In the genomic region with DNA sequence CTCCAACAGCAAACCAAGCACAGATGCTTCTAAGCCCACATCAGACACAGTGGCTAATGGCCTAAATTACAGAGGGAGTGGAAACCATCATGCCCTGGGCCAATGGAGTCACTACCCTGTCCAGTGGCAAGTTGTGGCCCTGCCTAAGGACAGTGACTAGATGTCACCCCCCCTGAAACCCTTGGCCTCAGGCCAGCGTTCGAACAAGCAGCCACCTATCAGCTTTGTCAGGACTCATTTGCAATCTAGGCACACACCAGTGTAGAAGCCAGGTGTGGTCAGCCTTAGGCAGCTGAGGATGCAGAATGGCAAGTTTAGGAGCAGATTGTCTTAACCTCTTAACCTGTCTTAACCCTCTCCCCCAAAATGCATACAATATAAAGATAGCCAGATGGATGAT, we compare ENCODE assay signal across 16 mouse cellular contexts. TPM values are rescaled to one million over a fixed set of nuclear protein-coding genes. Genes with fewer than 3 reads are reported as not detected.
DNase-seq lines count a peak whose midpoint lies in the region; ATAC-seq lines count a peak whose summit lies in the region.
"Had no signal": no experiment of that assay in that cellular context is flagged by ENCODE, and none has a peak within 500 bp of the region (broad histone marks: within the 10 kb centered on the region; RNA-seq: fewer than 3 reads in every experiment).

No protein-coding gene starts in this region.

- 38% methylated on average over 2 of the region's 2 CpGs for WGBS in heart, embryonic 16.5 days
- WGBS in liver, embryonic 16.5 days (ENCODE audit: insufficient replicate concordance): 34% methylated on average over 2 of the region's 2 CpGs
- WGBS in limb, embryonic 10.5 days: 65% methylated on average over 2 of the region's 2 CpGs

- no peaks in the 10 kb centered on the region for H3K27me3 ChIP-seq in heart, embryonic 16.5 days (ENCODE audit: control insufficient read depth, insufficient read depth, low read length)
- H3K27me3 ChIP-seq in erythroblast, embryonic 14.5 days (ENCODE audit: control insufficient read depth): no peaks in the 10 kb centered on the region
- H3K27me3 ChIP-seq in liver, embryonic 16.5 days (ENCODE audit: control insufficient read depth, insufficient read depth, low read depth, low read length): no peaks in the 10 kb centered on the region
- no peaks in the 10 kb centered on the region for H3K27me3 ChIP-seq in limb, embryonic 10.5 days (ENCODE audit: low read depth, poor library complexity, severe bottlenecking)
- H3K27me3 ChIP-seq: embryonic facial prominence, embryonic 12.5 days; forebrain, embryonic 12.5 days; limb, embryonic 15.5 days; midbrain, embryonic 15.5 days had no signal

- H3K4me1 ChIP-seq in heart, embryonic 16.5 days (ENCODE audit: control insufficient read depth, insufficient read depth, low read length): peaks cover 72% of the 10 kb centered on the region
- peaks cover 98% of the 10 kb centered on the region for H3K4me1 ChIP-seq in erythroblast, embryonic 14.5 days (ENCODE audit: control insufficient read depth)
- peaks cover 92% of the 10 kb centered on the region for H3K4me1 ChIP-seq in liver, embryonic 16.5 days (ENCODE audit: control insufficient read depth, low read depth, low read length)
- peaks cover 41% of the 10 kb centered on the region for H3K4me1 ChIP-seq in limb, embryonic 10.5 days

- no peak overlapping the region for H3K4me2 ChIP-seq in heart, embryonic 16.5 days (ENCODE audit: low read depth, low read length)
- peak overlapping the region; percentile 74 for H3K4me2 ChIP-seq in liver, embryonic 16.5 days (ENCODE audit: low read depth, low read length)
- H3K4me2 ChIP-seq: embryonic facial prominence, embryonic 12.5 days; forebrain, embryonic 12.5 days; limb, embryonic 15.5 days; midbrain, embryonic 15.5 days had no signal

- DNase-seq in cerebellum, adult 11-12 months: peak; percentile 18
- no peak for DNase-seq in heart, postnatal 4 days
- DNase-seq in limb, embryonic 10.5 days (ENCODE audit: low spot score): no peak
- DNase-seq: cerebellum, adult 11 months; heart, postnatal 36 days; lung, postnatal 10 days; thymus, postnatal 4 days had no signal

- 0 out of 2 replicates have a peak, but pooled peaks cover 6% of the 10 kb centered on the region for H3K36me3 ChIP-seq in heart, embryonic 16.5 days (ENCODE audit: control insufficient read depth, insufficient read depth)
- peaks cover 88% of the 10 kb centered on the region for H3K36me3 ChIP-seq in erythroblast, embryonic 14.5 days (ENCODE audit: control insufficient read depth)
- H3K36me3 ChIP-seq in liver, embryonic 16.5 days (ENCODE audit: control insufficient read depth, insufficient read depth): no peaks in the 10 kb centered on the region
- H3K36me3 ChIP-seq in limb, embryonic 10.5 days: peaks cover 69% of the 10 kb centered on the region
- H3K36me3 ChIP-seq: midbrain, embryonic 15.5 days had no signal

- no peak overlapping the region for H3K4me3 ChIP-seq in heart, embryonic 16.5 days (ENCODE audit: low read length)
- peak overlapping the region; percentile 12 for H3K4me3 ChIP-seq in erythroblast, embryonic 14.5 days (replicated peaks)
- no peak overlapping the region for H3K4me3 ChIP-seq in liver, embryonic 16.5 days (ENCODE audit: low read depth, low read length)
- H3K4me3 ChIP-seq in limb, embryonic 10.5 days: no peak overlapping the region
- H3K4me3 ChIP-seq: embryonic facial prominence, embryonic 12.5 days; forebrain, embryonic 12.5 days; limb, embryonic 15.5 days; midbrain, embryonic 15.5 days had no signal

- no peak overlapping the region for H3K27ac ChIP-seq in heart, embryonic 16.5 days (ENCODE audit: low read length)
- H3K27ac ChIP-seq in liver, embryonic 16.5 days (ENCODE audit: low read length): peak overlapping the region; percentile 98
- H3K27ac ChIP-seq in limb, embryonic 10.5 days: no peak overlapping the region
- H3K27ac ChIP-seq: embryonic facial prominence, embryonic 12.5 days; forebrain, embryonic 12.5 days; limb, embryonic 15.5 days; midbrain, embryonic 15.5 days had no signal

- no peaks in the 10 kb centered on the region for H3K9me3 ChIP-seq in heart, embryonic 16.5 days (replicated peaks; ENCODE audit: control insufficient read depth, low read length)
- H3K9me3 ChIP-seq in erythroblast, embryonic 14.5 days (ENCODE audit: control insufficient read depth, low read length): no peaks in the 10 kb centered on the region
- H3K9me3 ChIP-seq in liver, embryonic 16.5 days (replicated peaks; ENCODE audit: control insufficient read depth, low read length): no peaks in the 10 kb centered on the region
- no peaks in the 10 kb centered on the region for H3K9me3 ChIP-seq in limb, embryonic 10.5 days (replicated peaks)
- H3K9me3 ChIP-seq: embryonic facial prominence, embryonic 12.5 days; forebrain, embryonic 12.5 days; limb, embryonic 15.5 days; midbrain, embryonic 15.5 days had no signal

- peak overlapping the region; percentile 13; the same call in 1 of the 2 replicates for H3K9ac ChIP-seq in heart, embryonic 16.5 days (ENCODE audit: low read length)
- H3K9ac ChIP-seq in liver, embryonic 16.5 days (ENCODE audit: low read depth, low read length): peak overlapping the region; percentile 52
- H3K9ac ChIP-seq: limb, embryonic 15.5 days; midbrain, embryonic 15.5 days had no signal

- no peak for ATAC-seq in cerebellum, adult (ENCODE audit: insufficient number of reproducible peaks, low FRiP score, low TSS enrichment)
- no peak for ATAC-seq in heart, embryonic 16.5 days (replicated peaks; ENCODE audit: extremely low read depth, insufficient read depth, low FRiP score)
- peak; percentile 12; the same call in 1 of the 2 replicates for ATAC-seq in liver, embryonic 16.5 days (ENCODE audit: low read depth)
- ATAC-seq in frontal cortex, adult (ENCODE audit: low TSS enrichment): no peak
- ATAC-seq: midbrain, embryonic 15.5 days had no signal

RNA-seq across cellular contexts. Expression of a gene that starts 6.0 kb away (rescaled TPM):
- 38.8 and 40.2 TPM in 2 replicates for polyA plus RNA-seq in heart, embryonic 16.5 days (2015; fragmentation: Nextera tagmentation; extraction: Ambion mirVana)
- total RNA-seq in heart, postnatal 4 days (2021): 10 to 100 TPM; 56.8 to 60.0 TPM
- polyA plus RNA-seq in erythroblast, embryonic 14.5 days (2012): 3.2 and 4.0 TPM in 2 replicates
- polyA plus RNA-seq in liver, embryonic 16.5 days (2015; fragmentation: Nextera tagmentation; extraction: Ambion mirVana): 19.2 and 20.0 TPM in 2 replicates
- polyA plus RNA-seq in limb, embryonic 10.5 days (2016; fragmentation: Nextera tagmentation; extraction: Ambion mirVana): 75.3 and 85.1 TPM in 2 replicates

RNA-seq across cellular contexts. Expression of a gene that starts 28.4 kb away (rescaled TPM):
- 1.4 and 1.5 TPM in 2 replicates for polyA plus RNA-seq in heart, embryonic 16.5 days (2015; fragmentation: Nextera tagmentation; extraction: Ambion mirVana)
- 1 to 10 TPM; 1.4 to 1.6 TPM for total RNA-seq in heart, postnatal 4 days (2021)
- not detected in 2 replicates for polyA plus RNA-seq in erythroblast, embryonic 14.5 days (2012)
- 0.54 and 0.74 TPM in 2 replicates for polyA plus RNA-seq in liver, embryonic 16.5 days (2015; fragmentation: Nextera tagmentation; extraction: Ambion mirVana)
- polyA plus RNA-seq in limb, embryonic 10.5 days (2016; fragmentation: Nextera tagmentation; extraction: Ambion mirVana): 0.54 and 0.90 TPM in 2 replicates

RNA-seq across cellular contexts. Expression of a gene that starts 28.4 kb away (rescaled TPM):
- 9.8 and 10.3 TPM in 2 replicates for polyA plus RNA-seq in heart, embryonic 16.5 days (2015; fragmentation: Nextera tagmentation; extraction: Ambion mirVana)
- total RNA-seq in heart, postnatal 4 days (2021): 1 to 10 TPM; 5.4 to 8.2 TPM
- polyA plus RNA-seq in erythroblast, embryonic 14.5 days (2012): 0.05 and 0.08 TPM in 2 replicates
- polyA plus RNA-seq in liver, embryonic 16.5 days (2015; fragmentation: Nextera tagmentation; extraction: Ambion mirVana): 3.4 and 3.5 TPM in 2 replicates
- 14.6 and 16.1 TPM in 2 replicates for polyA plus RNA-seq in limb, embryonic 10.5 days (2016; fragmentation: Nextera tagmentation; extraction: Ambion mirVana)

RNA-seq across cellular contexts. Expression of a gene that starts 59.8 kb away (rescaled TPM):
- polyA plus RNA-seq in heart, embryonic 16.5 days (2015; fragmentation: Nextera tagmentation; extraction: Ambion mirVana): 36.8 and 45.6 TPM in 2 replicates
- total RNA-seq in heart, postnatal 4 days (2021): 10 to 100 TPM; 55.6 to 64.5 TPM
- 13.3 and 16.8 TPM in 2 replicates for polyA plus RNA-seq in erythroblast, embryonic 14.5 days (2012)
- polyA plus RNA-seq in liver, embryonic 16.5 days (2015; fragmentation: Nextera tagmentation; extraction: Ambion mirVana): 16.2 and 23.1 TPM in 2 replicates
- polyA plus RNA-seq in limb, embryonic 10.5 days (2016; fragmentation: Nextera tagmentation; extraction: Ambion mirVana): 107 and 116 TPM in 2 replicates
